Mouse (Mus musculus): ENCODE measurements at regions not wholly inside any gene's neighbourhood (a gene's known extent, or its start where the extent isn't known, plus 50 kb on each side); places are given as distances from the start of the nearest gene placed in this dataset.
"Not testable (repeated sequence)": the region's sequence is repeated elsewhere in the genome, so short reads cannot be mapped to it uniquely, and the experiment has no call there.

GRCm38 (mm10) chr15:96831256-96831655 lies 131.7 kb upstream of the Slc38a2 start:
- no peak for DNase-seq (ENCODE audit: extremely low spot score in 1 of 2, low spot score in 1 of 2)

DNA sequence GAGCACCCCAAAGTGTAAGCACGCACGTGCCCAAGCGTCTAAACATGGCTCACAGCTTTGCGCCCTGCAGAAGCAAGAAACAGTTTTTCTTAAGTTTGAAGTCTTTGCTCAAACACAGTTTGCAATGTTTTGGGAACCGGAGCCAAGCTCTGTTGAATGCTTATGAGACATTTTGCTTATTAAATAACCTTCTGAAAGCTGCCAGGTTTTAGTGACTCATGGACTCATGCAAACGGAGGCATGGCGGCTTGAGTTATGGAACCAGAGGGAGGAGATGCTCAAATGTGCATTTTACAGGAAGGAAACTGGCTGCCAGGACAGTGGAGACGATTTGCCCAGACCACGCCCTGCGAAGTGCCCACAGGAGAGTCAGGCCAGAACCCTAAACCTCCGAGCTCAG lies 131.0 kb upstream of the Slc38a2 start:
- peak in 1 of 2 experiments; percentile 4 for DNase-seq (ENCODE audit: extremely low spot score in 1 of 2, low spot score in 1 of 2)

- no peak for DNase-seq (ENCODE audit: extremely low spot score in 1 of 2, low spot score in 1 of 2)
Measured at GRCm38 (mm10) chr15:96829941-96830340, 130.4 kb upstream of the Slc38a2 start.

GRCm38 (mm10) chr15:96828681-96829080 lies 129.2 kb upstream of the Slc38a2 start:
- no peak for DNase-seq (ENCODE audit: extremely low spot score in 1 of 2, low spot score in 1 of 2)

- no peak for DNase-seq (ENCODE audit: extremely low spot score in 1 of 2, low spot score in 1 of 2)
Measured at GRCm38 (mm10) chr15:96827931-96828330, 128.4 kb upstream of the Slc38a2 start.

- DNase-seq (ENCODE audit: extremely low spot score in 1 of 2, low spot score in 1 of 2): no peak
Measured at GRCm38 (mm10) chr15:96818435-96818834, 118.9 kb upstream of the Slc38a2 start.

DNA sequence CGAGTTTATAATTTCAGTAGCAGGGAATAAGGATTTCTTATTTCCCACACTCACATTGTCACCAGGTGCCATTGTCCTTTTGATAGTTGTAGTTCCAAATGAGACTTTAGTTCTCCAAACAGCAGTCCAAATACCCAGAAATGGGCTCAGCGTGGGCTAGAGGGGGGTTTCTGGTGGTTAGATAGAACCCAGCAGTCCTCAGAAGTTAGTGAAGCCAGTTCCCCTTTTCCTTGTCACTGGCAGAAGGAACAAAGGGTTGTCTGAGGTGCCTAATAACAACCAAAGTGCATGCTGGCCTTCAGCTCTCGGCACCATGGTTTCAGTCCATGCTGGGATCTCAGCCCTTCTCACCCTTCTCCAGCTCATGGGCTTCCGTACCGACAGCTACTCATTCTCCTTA lies 118.1 kb upstream of the Slc38a2 start:
- no peak for DNase-seq (ENCODE audit: extremely low spot score in 1 of 2, low spot score in 1 of 2)

DNA sequence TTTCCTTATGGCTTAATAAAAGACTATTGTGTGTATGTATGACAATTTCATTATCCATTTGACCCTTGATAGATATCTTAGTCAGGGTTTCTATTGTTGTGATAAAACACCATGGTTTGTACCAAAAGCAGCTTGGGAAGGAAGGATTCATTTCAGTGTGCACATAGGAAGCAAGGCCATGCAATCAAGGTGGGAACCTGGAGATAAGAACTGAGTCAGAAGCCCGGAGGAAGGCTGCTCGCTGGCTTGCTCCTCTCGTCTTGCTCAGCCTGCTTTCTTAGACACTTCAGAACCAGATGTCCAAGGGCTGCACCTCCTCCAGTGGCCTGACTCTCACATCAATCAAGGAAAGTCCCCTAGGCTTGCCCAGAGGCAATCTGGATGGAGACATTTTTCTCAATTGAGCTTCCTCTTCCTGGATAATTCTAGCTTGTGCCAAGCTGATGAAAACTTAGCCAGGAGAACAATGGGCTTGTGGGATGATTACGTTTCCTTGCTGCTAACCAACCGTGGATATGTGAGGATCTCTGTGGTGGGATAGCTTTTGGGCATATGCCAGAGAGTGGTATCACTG lies 117.6 kb upstream of the Slc38a2 start:
- no peak for DNase-seq (ENCODE audit: extremely low spot score in 1 of 2, low spot score in 1 of 2)

DNA sequence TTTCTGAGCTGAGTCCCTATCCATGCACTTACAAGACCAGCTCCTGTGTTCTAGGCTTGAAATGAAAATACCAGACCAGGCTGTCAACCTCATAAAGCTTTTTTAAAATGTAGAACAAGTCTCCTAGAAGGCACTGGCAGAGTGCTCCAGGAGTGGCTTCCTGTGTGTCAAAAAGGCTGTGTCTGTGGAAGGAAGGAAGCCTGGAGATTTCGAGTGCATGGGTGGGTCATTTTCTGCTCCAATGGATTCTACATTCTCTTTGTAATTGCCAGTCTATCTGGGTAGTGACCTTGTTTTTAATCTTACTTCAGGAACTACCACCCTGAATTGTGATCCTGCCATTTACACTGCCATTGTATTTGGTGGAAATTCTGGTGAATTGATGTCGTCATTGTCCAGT lies 113.9 kb upstream of the Slc38a2 start:
- DNase-seq (ENCODE audit: extremely low spot score in 1 of 2, low spot score in 1 of 2): no peak

DNA sequence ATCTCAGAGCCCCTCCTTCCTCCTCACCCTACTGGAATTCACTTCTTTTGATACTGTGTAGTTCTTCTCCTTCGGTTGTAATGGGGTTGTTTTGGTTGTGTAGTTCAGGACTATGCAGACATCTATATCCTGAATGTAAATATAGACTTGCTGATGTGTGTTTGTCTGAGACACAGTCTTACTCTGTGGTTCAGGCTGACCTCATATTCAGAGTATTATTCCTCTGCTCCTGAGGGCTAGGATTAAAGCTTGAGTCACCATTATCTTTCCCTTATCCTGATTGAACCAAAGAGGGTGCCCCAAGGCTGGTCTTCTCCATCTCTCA lies 103.2 kb upstream of the Slc38a2 start:
- no peak for DNase-seq (ENCODE audit: extremely low spot score in 1 of 2, low spot score in 1 of 2)

DNA sequence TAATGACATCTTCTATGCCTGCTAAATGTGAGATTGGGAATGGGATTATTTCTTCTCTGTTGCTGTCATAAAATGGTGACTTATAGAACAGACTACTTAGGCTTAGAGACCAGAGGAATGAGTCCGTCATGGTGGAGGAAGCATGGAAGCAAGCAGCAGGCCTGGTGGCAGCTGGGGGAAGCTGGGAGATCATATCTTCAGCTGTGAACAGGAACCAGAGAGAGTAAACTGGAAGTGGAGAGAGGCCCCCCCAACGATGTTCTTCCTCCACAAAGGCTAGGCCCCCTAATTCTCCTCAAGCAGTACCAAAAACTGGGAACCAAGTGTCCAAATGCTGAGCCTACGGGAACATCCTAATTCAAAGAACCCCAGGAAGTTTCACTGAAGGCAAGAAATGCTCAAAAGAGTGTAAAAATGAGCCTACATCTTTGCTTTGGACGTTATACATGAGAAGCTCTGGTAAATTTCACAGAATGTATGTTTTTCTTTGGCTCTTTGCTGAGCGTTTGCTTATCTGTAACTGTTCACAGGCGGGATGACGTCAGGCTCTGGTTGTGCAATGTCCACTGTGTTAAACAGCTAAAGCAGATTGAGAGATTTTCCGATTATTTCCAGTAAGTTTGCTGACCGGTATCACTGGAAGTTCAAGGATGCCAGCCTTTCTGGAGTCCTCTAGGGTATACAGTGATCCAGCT lies 102.7 kb upstream of the Slc38a2 start:
- no peak for DNase-seq (ENCODE audit: extremely low spot score in 1 of 2, low spot score in 1 of 2)

- no peak for DNase-seq (ENCODE audit: extremely low spot score in 1 of 2, low spot score in 1 of 2)
Measured at GRCm38 (mm10) chr15:96799228-96799627, 99.7 kb upstream of the Slc38a2 start.

- no peak for DNase-seq (ENCODE audit: extremely low spot score in 1 of 2, low spot score in 1 of 2)
Measured at GRCm38 (mm10) chr15:96797615-96798270, 98.2 kb upstream of the Slc38a2 start.

GRCm38 (mm10) chr15:96794177-96794719 lies 94.7 kb upstream of the Slc38a2 start:
- DNase-seq (ENCODE audit: extremely low spot score in 1 of 2, low spot score in 1 of 2): no peak

GRCm38 (mm10) chr15:96793251-96793650 lies 93.7 kb upstream of the Slc38a2 start:
- DNase-seq (ENCODE audit: extremely low spot score in 1 of 2, low spot score in 1 of 2): no peak

GRCm38 (mm10) chr15:96791306-96791705 lies 91.8 kb upstream of the Slc38a2 start:
- DNase-seq (ENCODE audit: extremely low spot score in 1 of 2, low spot score in 1 of 2): no peak

DNA sequence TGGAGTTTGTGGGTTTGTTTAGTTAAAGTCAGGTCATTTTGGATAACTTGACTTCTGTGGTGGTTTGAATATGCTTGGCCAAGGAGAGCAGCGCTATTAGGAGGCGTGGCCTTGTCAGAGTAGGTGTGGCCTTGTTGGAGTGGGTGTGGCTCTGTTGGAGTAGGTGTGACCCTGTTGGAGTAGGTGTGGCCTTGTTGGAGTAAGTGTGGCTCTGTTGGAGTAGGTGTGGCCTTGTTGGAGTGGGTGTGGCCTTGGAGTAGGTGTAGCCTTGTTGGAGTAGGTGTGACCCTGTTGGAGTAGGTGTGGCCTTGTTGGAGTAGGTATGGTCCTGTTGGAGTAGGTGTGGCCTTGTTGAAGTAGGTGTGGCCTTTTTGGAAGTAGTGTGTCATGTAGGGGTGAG lies 88.4 kb upstream of the Slc38a2 start:
- not testable (repeated sequence) for DNase-seq (ENCODE audit: extremely low spot score in 1 of 2, low spot score in 1 of 2)

GRCm38 (mm10) chr15:96784578-96784977 lies 85.0 kb upstream of the Slc38a2 start:
- DNase-seq (ENCODE audit: extremely low spot score in 1 of 2, low spot score in 1 of 2): no peak

DNA sequence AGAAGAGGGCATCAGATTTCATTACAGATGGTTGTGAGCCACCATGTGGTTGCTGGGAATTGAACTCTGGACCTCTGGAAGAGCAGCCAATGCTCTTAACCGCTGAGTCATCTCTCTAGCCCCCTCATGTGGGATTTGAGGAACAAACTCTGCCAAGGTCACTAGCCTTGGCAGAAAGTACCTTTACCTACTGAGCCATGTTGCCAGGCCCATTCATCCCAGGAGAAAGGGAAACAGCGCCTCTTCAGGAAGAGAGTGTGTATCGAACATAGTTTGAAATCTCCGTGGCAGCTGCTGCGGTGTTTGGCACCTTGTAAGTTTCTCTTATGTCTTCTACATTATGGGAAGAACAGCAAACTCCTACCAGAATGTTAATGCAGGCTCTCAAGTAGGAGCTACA lies 82.0 kb upstream of the Slc38a2 start:
- DNase-seq (ENCODE audit: extremely low spot score in 1 of 2, low spot score in 1 of 2): no peak

GRCm38 (mm10) chr15:96780606-96781005 lies 81.1 kb upstream of the Slc38a2 start:
- DNase-seq (ENCODE audit: extremely low spot score in 1 of 2, low spot score in 1 of 2): no peak

DNA sequence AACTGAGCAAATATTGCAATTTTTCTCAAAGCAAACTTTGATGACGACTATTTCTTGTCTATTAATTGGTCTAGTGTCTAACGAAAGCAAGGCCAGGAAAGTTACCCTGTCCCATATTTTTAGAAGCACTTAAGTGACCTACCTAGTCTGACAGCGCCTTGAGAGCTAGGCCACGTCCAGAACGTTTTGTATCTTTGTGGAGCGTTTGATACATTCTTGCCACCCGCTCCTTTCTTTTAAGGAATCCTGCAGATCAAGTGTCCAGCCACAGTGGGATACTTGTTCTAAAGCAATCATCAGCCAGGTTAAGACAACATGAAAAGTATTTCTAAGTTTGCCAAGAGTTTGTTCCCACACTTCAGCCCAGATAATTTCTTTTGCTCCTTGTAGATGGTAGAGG lies 79.8 kb upstream of the Slc38a2 start:
- DNase-seq (ENCODE audit: extremely low spot score in 1 of 2, low spot score in 1 of 2): no peak

Measured in layer of hippocampus, postnatal 25 days (tissue).